Mouse (Mus musculus) lung, embryonic 14.5 days (tissue): ENCODE measurements around the gene Shisa5. TPM values are rescaled to one million over a fixed set of nuclear protein-coding genes. Genes with fewer than 3 reads are reported as not detected.

ENCODE experiments used
- ATAC-seq: fragments of 200-750 bp; cut with Nextera tagmentation; 2 replicates; pipeline ENCODE4 v1.8.0; 2017; ENCODE audit warnings: mild to moderate bottlenecking, moderate TSS enrichment, moderate library complexity; ENCODE audit not compliant: insufficient read depth
- DNase-seq: peaks from one replicate; pipeline ENCODE4 v3.0.0-alpha.2; 2015
- H3K27ac ChIP-seq: fragments of 300-500 bp; sonication (generic); 2 replicates; pipeline ENCODE4 v1.5.1; 2014; ENCODE audit warnings: low read depth, mild to moderate bottlenecking, moderate library complexity
- H3K27me3 ChIP-seq: fragments of 300-500 bp; sonication (generic); 2 replicates; pipeline ENCODE4 v1.6.1; 2014; ENCODE audit warnings: low read length, control low read depth; ENCODE audit not compliant: insufficient read depth
- H3K36me3 ChIP-seq: fragments of 300-500 bp; sonication (generic); 2 replicates; pipeline ENCODE4 v1.6.1; 2014; ENCODE audit warnings: control low read depth; ENCODE audit not compliant: insufficient read depth
- H3K4me1 ChIP-seq: fragments of 300-500 bp; sonication (generic); 2 replicates; pipeline ENCODE4 v1.6.1; 2014; ENCODE audit warnings: antibody characterized with exemption, control low read depth; ENCODE audit not compliant: insufficient read depth
- H3K4me2 ChIP-seq: fragments of 300-500 bp; sonication (generic); 2 replicates; pipeline ENCODE4 v1.6.1; 2014; ENCODE audit warnings: mild to moderate bottlenecking
- H3K4me3 ChIP-seq: fragments of 300-500 bp; sonication (generic); 2 replicates; pipeline ENCODE4 v1.5.1; 2014; ENCODE audit warnings: low read depth, low read length
- H3K9ac ChIP-seq: fragments of 300-500 bp; sonication (generic); 2 replicates; pipeline ENCODE4 v1.6.1; 2014
- H3K9me3 ChIP-seq: fragments of 300-500 bp; sonication (generic); 2 replicates; pipeline ENCODE4 v1.6.1; 2016; ENCODE audit warnings: low read depth, low read length, control low read depth
- CTCF ChIP-seq: IDR thresholded peaks from 2 replicates; pipeline ENCODE4 v1.5.1; 2016; ENCODE audit warnings: antibody characterized with exemption, low read depth
- WGBS: fragments of 180-500 bp; shearing (Covaris S2); extraction: QIAGEN DNeasy Blood & Tissue Kit; methylation state at CpG from one replicate; pipeline ENCODE4 v1.1.7; 2014; 5-methylcytosine and 5-hydroxymethylcytosine counted together
- polyA plus RNA-seq: library from polyadenylated mRNA; unstranded; fragments of >200 nt; fragmentation: Nextera tagmentation; extraction: Ambion mirVana; gene quantifications from 2 replicates; pipeline ENCODE4 v1.2.1, GENCODE M21; 2014

The Shisa5 gene
- polyA plus RNA-seq, 1 experiment from 2014 or later: 56.6 TPM

GRCm38 (mm10) chr9:109055271-109056030, 17.1 kb downstream of the Shisa5 start:
- 91% methylated on average over 12 of the region's 12 CpGs for WGBS

GRCm38 (mm10) chr9:109056081-109056690, 17.8 kb downstream of the Shisa5 start:
- WGBS: 89% methylated on average over 17 of the region's 17 CpGs
- TF ChIP-seq CTCF: no peak
- ATAC-seq: no peak

More at GRCm38 (mm10) chr9:109055271-109056030, 17.1 kb downstream of the Shisa5 start:
- H3K4me3 ChIP-seq: peak overlapping the region; percentile 20
- no peak for TF ChIP-seq CTCF
- H3K9ac ChIP-seq: peak overlapping the region; percentile 48
- H3K4me2 ChIP-seq: peak overlapping the region; percentile 60
- H3K9me3 ChIP-seq: no peaks in the 10 kb centered on the region
- 0 out of 2 replicates have a peak, but pooled peaks cover 4% of the 10 kb centered on the region for H3K4me1 ChIP-seq
- ATAC-seq: no peak
- no peak for DNase-seq
- no peaks in the 10 kb centered on the region for H3K27me3 ChIP-seq
- peak overlapping the region; percentile 76 for H3K27ac ChIP-seq
- peaks cover 34% of the 10 kb centered on the region for H3K36me3 ChIP-seq

GRCm38 (mm10) chr9:109056916-109057315, 18.6 kb downstream of the Shisa5 start:
- no peak for TF ChIP-seq CTCF
- WGBS: 78% methylated on average over 4 of the region's 4 CpGs

More at GRCm38 (mm10) chr9:109056081-109056690, 17.8 kb downstream of the Shisa5 start:
- Histone ChIP-seq H3K27me3 (no peaks in the 10 kb centered on the region), H3K36me3 (peaks cover 39% of the 10 kb centered on the region), H3K4me2 (no peak overlapping the region), H3K9ac (no peak overlapping the region), H3K27ac (no peak overlapping the region), H3K4me3 (no peak overlapping the region), H3K4me1 (0 out of 2 replicates have a peak, but pooled peaks cover 4% of the 10 kb centered on the region), H3K9me3 (no peaks in the 10 kb centered on the region)
- DNase-seq: no peak

GRCm38 (mm10) chr9:109057543-109057942, 19.2 kb downstream of the Shisa5 start:
- no peak overlapping the region for H3K4me2 ChIP-seq
- ATAC-seq (no peak), DNase-seq (no peak)
- no peak overlapping the region for H3K27ac ChIP-seq
- TF ChIP-seq CTCF: no peak
- WGBS: 96% methylated on average over 5 of the region's 5 CpGs
- no peaks in the 10 kb centered on the region for H3K27me3 ChIP-seq
- 0 out of 2 replicates have a peak, but pooled peaks cover 4% of the 10 kb centered on the region for H3K4me1 ChIP-seq
- no peaks in the 10 kb centered on the region for H3K9me3 ChIP-seq
- peaks cover 41% of the 10 kb centered on the region for H3K36me3 ChIP-seq
- H3K9ac ChIP-seq: no peak overlapping the region
- no peak overlapping the region for H3K4me3 ChIP-seq

More at GRCm38 (mm10) chr9:109056916-109057315, 18.6 kb downstream of the Shisa5 start:
- Histone ChIP-seq H3K4me3 (no peak overlapping the region), H3K9ac (no peak overlapping the region), H3K9me3 (no peaks in the 10 kb centered on the region), H3K4me1 (0 out of 2 replicates have a peak, but pooled peaks cover 4% of the 10 kb centered on the region), H3K27ac (no peak overlapping the region), H3K36me3 (peaks cover 38% of the 10 kb centered on the region), H3K4me2 (no peak overlapping the region), H3K27me3 (no peaks in the 10 kb centered on the region)
- no peak for DNase-seq
- ATAC-seq: no peak

- H3K36me3 ChIP-seq: peaks cover 47% of the 10 kb centered on the region
- peak overlapping the region; percentile 62; the same call in 1 of the 2 replicates for H3K9ac ChIP-seq
- peak overlapping the region; percentile 33; the same call in 1 of the 2 replicates for H3K4me3 ChIP-seq
- ATAC-seq: no peak
- WGBS: 87% methylated on average over 19 of the region's 19 CpGs
- no peaks in the 10 kb centered on the region for H3K27me3 ChIP-seq
- H3K27ac ChIP-seq: no peak overlapping the region
- H3K4me2 ChIP-seq: peak overlapping the region; percentile 66; the same call in 1 of the 2 replicates
- H3K9me3 ChIP-seq: no peaks in the 10 kb centered on the region
- no peak for TF ChIP-seq CTCF
- DNase-seq: no peak
- H3K4me1 ChIP-seq: 0 out of 2 replicates have a peak, but pooled peaks cover 4% of the 10 kb centered on the region
Observed at GRCm38 (mm10) chr9:109058006-109058765, 19.8 kb downstream of the Shisa5 start.

GRCm38 (mm10) chr9:109059136-109059903, 21.0 kb downstream of the Shisa5 start, which contains the start of gene Trex1:
Gene Trex1 (minus strand): TSS chr9:109059734.
- no peaks in the 10 kb centered on the region for H3K9me3 ChIP-seq
- WGBS: 16% methylated on average over 15 of the region's 15 CpGs
- DNase-seq: peak; percentile 91
- peak; percentile 87 for ATAC-seq
- peak within 1 kb of the TSS; percentile 33 for H3K4me3 ChIP-seq
- H3K36me3 ChIP-seq: peaks cover 58% of the 10 kb centered on the region
- no peaks in the 10 kb centered on the region for H3K27me3 ChIP-seq
- peak within 1 kb of the TSS; percentile 66 for H3K4me2 ChIP-seq
- peak within 1 kb of the TSS; percentile 62 for H3K9ac ChIP-seq
- 0 out of 2 replicates have a peak, but pooled peaks cover 4% of the 10 kb centered on the region for H3K4me1 ChIP-seq
- H3K27ac ChIP-seq: peak within 1 kb of the TSS; percentile 89; the same call in 1 of the 2 replicates
- TF ChIP-seq CTCF: peak; percentile 96
